ENCODE assay signal across 12 mouse cellular contexts in genomic region chrX:101932244-101932643, GRCm38 (mm10).
DNase-seq lines count a peak whose midpoint lies in the region.
"Had no signal": no experiment of that assay in that cellular context is flagged by ENCODE, and none has a peak within 500 bp of the region (broad histone marks: within the 10 kb centered on the region; RNA-seq: fewer than 3 reads in every experiment).

No protein-coding gene starts in this region.

- H3K9me3 ChIP-seq in hindbrain, embryonic 10.5 days: no peaks in the 10 kb centered on the region
- H3K9me3 ChIP-seq: embryonic facial prominence, embryonic 15.5 days; heart, embryonic 13.5 days; limb, embryonic 13.5 days had no signal

- peak; percentile 35 for DNase-seq in ovary, postnatal 36 days (ENCODE audit: low spot score)
- DNase-seq in ovary, postnatal 10 days (ENCODE audit: low spot score): no peak
- peak; percentile 86 for DNase-seq in cerebellum, adult 9-10 months
- DNase-seq in heart, adult 9 months (ENCODE audit: low spot score in 2 of 2): peak; percentile 32 to 56
- DNase-seq in urinary bladder, postnatal 36 days (ENCODE audit: low spot score in 2 of 2): peak; percentile 9 to 29
- no peak for DNase-seq in hindbrain, embryonic 10.5 days (ENCODE audit: low spot score)
- DNase-seq in c-Kit-positive CD71-positive TER-119-positive erythroid progenitor cells, embryonic 14.5 days (ENCODE audit: low spot score): no peak
- DNase-seq in frontal cortex, postnatal 36 days (ENCODE audit: low spot score in 2 of 2): no peak
- DNase-seq: right cerebral cortex, postnatal 4 days had no signal

- H3K36me3 ChIP-seq in hindbrain, embryonic 10.5 days: no peaks in the 10 kb centered on the region
- H3K36me3 ChIP-seq: embryonic facial prominence, embryonic 15.5 days; heart, embryonic 13.5 days; limb, embryonic 13.5 days had no signal

- H3K27me3 ChIP-seq in hindbrain, embryonic 10.5 days (ENCODE audit: insufficient read depth, poor library complexity, severe bottlenecking): peaks cover 84% of the 10 kb centered on the region

- H3K4me3 ChIP-seq in hindbrain, embryonic 10.5 days: no peak overlapping the region
- H3K4me3 ChIP-seq: embryonic facial prominence, embryonic 15.5 days; heart, embryonic 13.5 days; limb, embryonic 13.5 days had no signal

- H3K4me1 ChIP-seq in hindbrain, embryonic 10.5 days (replicated peaks): no peaks in the 10 kb centered on the region
- H3K4me1 ChIP-seq: embryonic facial prominence, embryonic 15.5 days; limb, embryonic 13.5 days had no signal

- H3K27ac ChIP-seq in hindbrain, embryonic 10.5 days: no peak overlapping the region
- H3K27ac ChIP-seq: embryonic facial prominence, embryonic 15.5 days; heart, embryonic 13.5 days; limb, embryonic 13.5 days had no signal

- 86% methylated on average over 7 of the region's 7 CpGs for WGBS in hindbrain, embryonic 10.5 days

Comparison
In these comparisons a context has a peak if more than half of its experiments do, and no peak if none do; other contexts are left out.
1. DNase-seq: peak in ovary, postnatal 36 days (single experiment), cerebellum, adult 9-10 months (single experiment), heart, adult 9 months (2 of 2) and urinary bladder, postnatal 36 days (2 of 2); none in ovary, postnatal 10 days (single experiment), hindbrain, embryonic 10.5 days (single experiment), c-Kit-positive CD71-positive TER-119-positive erythroid progenitor cells, embryonic 14.5 days (single experiment) and frontal cortex, postnatal 36 days (0 of 2).